Mouse (Mus musculus) erythroblast, embryonic 14.5 days (primary cell): ENCODE measurements around the gene Slc30a2. TPM values are rescaled to one million over a fixed set of nuclear protein-coding genes. Genes with fewer than 3 reads are reported as not detected.

Experiments
- H3K27me3 ChIP-seq: 2 replicates; pipeline ENCODE4 v1.6.1; 2012; ENCODE audit warnings: inconsistent platforms; ENCODE audit not compliant: control insufficient read depth
- H3K36me3 ChIP-seq: 2 replicates; pipeline ENCODE4 v1.6.1; 2012; ENCODE audit warnings: mild to moderate bottlenecking, inconsistent platforms; ENCODE audit not compliant: control insufficient read depth
- H3K4me1 ChIP-seq: 2 replicates; pipeline ENCODE4 v1.6.1; 2012; ENCODE audit warnings: inconsistent platforms; ENCODE audit not compliant: control insufficient read depth
- H3K4me3 ChIP-seq: replicated peaks from 2 replicates; pipeline ENCODE3; 2012; ENCODE audit warnings: moderate library complexity, mild to moderate bottlenecking, inconsistent platforms
- H3K9me3 ChIP-seq: 2 replicates; pipeline ENCODE4 v1.6.1; 2012; ENCODE audit warnings: low read length, inconsistent platforms, mixed read lengths; ENCODE audit not compliant: control insufficient read depth
- GATA1 ChIP-seq: IDR thresholded peaks from 2 replicates; pipeline ENCODE4 v1.6.1; 2012; ENCODE audit warnings: low read length, inconsistent platforms, mixed read lengths
- TAL1 ChIP-seq: IDR thresholded peaks from 3 replicates; pipeline ENCODE4 v1.6.1; 2012; ENCODE audit warnings: low read length, inconsistent platforms, mixed read lengths
- polyA plus RNA-seq: library from polyadenylated mRNA; stranded (reverse); fragments of >175 nt; gene quantifications from 2 replicates; pipeline ENCODE4 v1.2.3, GENCODE M21; 2012

Slc30a2 gene
- polyA plus RNA-seq, 1 experiment, result not detected

GRCm38 (mm10) chr4:134306963-134307362 lies 36.0 kb upstream of the Slc30a2 start:
- no peaks in the 10 kb centered on the region for H3K4me1 ChIP-seq
- TF ChIP-seq GATA1, result no peak
- TF ChIP-seq TAL1, result no peak
- H3K9me3 ChIP-seq, result no peaks in the 10 kb centered on the region
- H3K36me3 ChIP-seq, result no peaks in the 10 kb centered on the region
- H3K4me3 ChIP-seq, result no peak overlapping the region
- no peaks in the 10 kb centered on the region for H3K27me3 ChIP-seq

- no peak overlapping the region for H3K4me3 ChIP-seq
- no peaks in the 10 kb centered on the region for H3K27me3 ChIP-seq
These were observed 35.5 kb upstream of the Slc30a2 start for GRCm38 (mm10) chr4:134307367-134308072.

GRCm38 (mm10) chr4:134310106-134310505 lies 32.9 kb upstream of the Slc30a2 start:
- Histone ChIP-seq H3K4me1 (no peaks in the 10 kb centered on the region), H3K9me3 (peaks cover 3% of the 10 kb centered on the region), H3K27me3 (no peaks in the 10 kb centered on the region), H3K36me3 (no peaks in the 10 kb centered on the region), H3K4me3 (no peak overlapping the region)
- no peak for TF ChIP-seq TAL1
- no peak for TF ChIP-seq GATA1

More at GRCm38 (mm10) chr4:134307367-134308072, 35.5 kb upstream of the Slc30a2 start:
- Histone ChIP-seq H3K36me3 (no peaks in the 10 kb centered on the region), H3K4me1 (no peaks in the 10 kb centered on the region), H3K9me3 (no peaks in the 10 kb centered on the region; the same call in 1 of the 2 replicates)
- TF ChIP-seq TAL1 (no peak), GATA1 (no peak)

- no peak overlapping the region for H3K4me3 ChIP-seq
- H3K4me1 ChIP-seq, result no peaks in the 10 kb centered on the region
- no peaks in the 10 kb centered on the region for H3K36me3 ChIP-seq
- peaks cover 3% of the 10 kb centered on the region for H3K9me3 ChIP-seq
- no peaks in the 10 kb centered on the region for H3K27me3 ChIP-seq
- TF ChIP-seq TAL1, result no peak
- no peak for TF ChIP-seq GATA1
These were observed 32.3 kb upstream of the Slc30a2 start for GRCm38 (mm10) chr4:134310656-134311055.

GRCm38 (mm10) chr4:134311784-134312183 lies 31.2 kb upstream of the Slc30a2 start:
- Histone ChIP-seq H3K27me3 (peaks cover 2% of the 10 kb centered on the region; the same call in 1 of the 2 replicates), H3K4me3 (no peak overlapping the region), H3K36me3 (no peaks in the 10 kb centered on the region), H3K9me3 (peaks cover 3% of the 10 kb centered on the region), H3K4me1 (no peaks in the 10 kb centered on the region)
- TF ChIP-seq TAL1 (no peak), GATA1 (no peak)

GRCm38 (mm10) chr4:134312341-134312740 lies 30.6 kb upstream of the Slc30a2 start:
- H3K9me3 ChIP-seq, result peaks cover 3% of the 10 kb centered on the region
- no peak overlapping the region for H3K4me3 ChIP-seq
- no peaks in the 10 kb centered on the region for H3K36me3 ChIP-seq
- H3K4me1 ChIP-seq, result no peaks in the 10 kb centered on the region
- peaks cover 2% of the 10 kb centered on the region; the same call in 1 of the 2 replicates for H3K27me3 ChIP-seq
- TF ChIP-seq GATA1, result no peak
- no peak for TF ChIP-seq TAL1

- Histone ChIP-seq H3K36me3 (no peaks in the 10 kb centered on the region), H3K27me3 (peaks cover 2% of the 10 kb centered on the region; the same call in 1 of the 2 replicates), H3K4me3 (no peak overlapping the region), H3K4me1 (no peaks in the 10 kb centered on the region), H3K9me3 (peaks cover 3% of the 10 kb centered on the region)
- TF ChIP-seq TAL1 (no peak), GATA1 (no peak)
These were observed 30.1 kb upstream of the Slc30a2 start for GRCm38 (mm10) chr4:134312901-134313300.

GRCm38 (mm10) chr4:134314081-134314655 lies 28.8 kb upstream of the Slc30a2 start:
- Histone ChIP-seq H3K4me1 (no peaks in the 10 kb centered on the region), H3K27me3 (peaks cover 2% of the 10 kb centered on the region; the same call in 1 of the 2 replicates), H3K9me3 (peaks cover 3% of the 10 kb centered on the region), H3K36me3 (no peaks in the 10 kb centered on the region), H3K4me3 (no peak overlapping the region)
- no peak for TF ChIP-seq TAL1
- TF ChIP-seq GATA1, result no peak

- no peaks in the 10 kb centered on the region for H3K36me3 ChIP-seq
- no peaks in the 10 kb centered on the region for H3K4me1 ChIP-seq
- peaks cover 3% of the 10 kb centered on the region for H3K9me3 ChIP-seq
- no peak within 1 kb of the TSS for H3K4me3 ChIP-seq
- H3K27me3 ChIP-seq, result peaks cover 2% of the 10 kb centered on the region; the same call in 1 of the 2 replicates
- TF ChIP-seq GATA1, result no peak
- no peak for TF ChIP-seq TAL1
These were observed 28.1 kb upstream of the Slc30a2 start, which contains the start of gene Trim63 for GRCm38 (mm10) chr4:134314876-134315275. TSS of gene Trim63 (plus strand) at chr4:134315120.
